Mouse (Mus musculus) small intestine, adult 2 months (tissue): Measurements from ENCODE around the gene Miox.

Source experiments
- CTCF ChIP-seq: fragments of 200-500 bp; IDR thresholded peaks from 2 replicates; pipeline ENCODE4 v1.5.1; 2012; ENCODE audit warnings: low read depth, mild to moderate bottlenecking, control low read depth, inconsistent platforms, low read length, moderate library complexity, mixed read lengths; ENCODE audit not compliant: insufficient replicate concordance, insufficient read length; ENCODE audit errors: extremely low read depth
- POLR2A ChIP-seq: fragments of 200-500 bp; IDR thresholded peaks from 2 replicates; pipeline ENCODE4 v1.6.1; 2012; ENCODE audit warnings: low read depth, mild to moderate bottlenecking, control low read depth, inconsistent platforms, low read length, moderate library complexity

GRCm38 (mm10) chr15:89358784-89359183 lies 24.6 kb downstream of the Miox start:
- TF ChIP-seq CTCF (no peak), POLR2A (no peak)
